Mouse (Mus musculus) megakaryocyte, embryonic 14.5 days (primary cell): ENCODE results near the gene Gm3045. TPM values are rescaled to one million over a fixed set of nuclear protein-coding genes. Genes with fewer than 3 reads are reported as not detected.

ENCODE experiments used
- H3K27me3 ChIP-seq: replicated peaks from 2 replicates; pipeline ENCODE3; 2012; ENCODE audit warnings: inconsistent platforms
- H3K36me3 ChIP-seq: replicated peaks from 2 replicates; pipeline ENCODE3; 2012; ENCODE audit warnings: low read length, inconsistent platforms, mixed read lengths
- H3K4me1 ChIP-seq: 2 replicates; pipeline ENCODE4 v1.6.1; 2012; ENCODE audit warnings: inconsistent platforms
- H3K4me3 ChIP-seq: replicated peaks from 2 replicates; pipeline ENCODE3; 2012; ENCODE audit warnings: moderate library complexity, mild to moderate bottlenecking, inconsistent platforms
- H3K9me3 ChIP-seq: 2 replicates; pipeline ENCODE4 v1.6.1; 2012; ENCODE audit warnings: inconsistent platforms
- FLI1 ChIP-seq: IDR thresholded peaks from 2 replicates; pipeline ENCODE4 v1.6.1; 2012; ENCODE audit warnings: low read length, inconsistent platforms, mixed read lengths
- GATA1 ChIP-seq: IDR thresholded peaks from 3 replicates; pipeline ENCODE4 v1.6.1; 2012; ENCODE audit warnings: mixed read lengths, low read length, inconsistent platforms, borderline replicate concordance
- polyA plus RNA-seq: library from polyadenylated mRNA; stranded (reverse); fragments of >175 nt; gene quantifications from 2 replicates; pipeline ENCODE4 v1.2.3, GENCODE M21; 2012; ENCODE audit warnings: low replicate concordance; ENCODE audit not compliant: insufficient read depth

Gm3045 gene
- polyA plus RNA-seq, 1 experiment, result not detected

- H3K4me3 ChIP-seq, result no peak overlapping the region
- TF ChIP-seq FLI1 (no peak), GATA1 (no peak)
- H3K36me3 ChIP-seq, result no peaks in the 10 kb centered on the region
- peaks cover 3% of the 10 kb centered on the region; the same call in 1 of the 2 replicates for H3K9me3 ChIP-seq
- no peaks in the 10 kb centered on the region for H3K4me1 ChIP-seq
- peaks cover 3% of the 10 kb centered on the region for H3K27me3 ChIP-seq
These were observed 21.8 kb upstream of the Gm3045 start for GRCm38 (mm10) chr13:56404511-56405140.

- H3K27me3 ChIP-seq, result peaks cover 7% of the 10 kb centered on the region
- TF ChIP-seq FLI1, result no peak
- no peak for TF ChIP-seq GATA1
- no peak overlapping the region for H3K4me3 ChIP-seq
- peaks cover 26% of the 10 kb centered on the region for H3K9me3 ChIP-seq
- no peaks in the 10 kb centered on the region for H3K36me3 ChIP-seq
- H3K4me1 ChIP-seq, result no peaks in the 10 kb centered on the region
These were observed 14.0 kb upstream of the Gm3045 start for GRCm38 (mm10) chr13:56412286-56412873.

GRCm38 (mm10) chr13:56418685-56419483, 7.5 kb upstream of the Gm3045 start:
- H3K9me3 ChIP-seq, result peaks cover 9% of the 10 kb centered on the region
- TF ChIP-seq FLI1, result no peak
- no peak for TF ChIP-seq GATA1
- H3K4me1 ChIP-seq, result no peaks in the 10 kb centered on the region
- peaks cover 21% of the 10 kb centered on the region for H3K27me3 ChIP-seq
- H3K36me3 ChIP-seq, result no peaks in the 10 kb centered on the region
- no peak overlapping the region for H3K4me3 ChIP-seq

DNA sequence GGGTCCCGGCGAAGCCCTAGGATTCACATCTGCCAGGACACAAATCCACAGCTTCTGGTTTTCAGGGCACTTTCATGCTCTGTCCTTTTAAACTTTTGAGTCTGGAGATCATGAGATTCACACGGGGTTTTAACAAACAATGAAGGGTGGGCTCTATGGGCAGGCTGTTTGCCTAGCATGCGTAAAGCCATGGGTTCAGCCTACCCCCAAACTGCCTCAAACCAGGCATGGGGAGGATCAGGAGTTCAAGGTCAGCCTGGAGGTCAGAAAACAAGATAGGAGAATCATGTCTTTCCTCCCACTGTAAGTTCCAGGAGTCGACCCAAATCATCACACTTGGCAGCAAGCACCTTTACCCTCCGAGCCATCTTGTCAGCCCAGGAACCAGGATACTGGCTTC, 6.9 kb upstream of the Gm3045 start:
- Histone ChIP-seq H3K4me3 (no peak overlapping the region), H3K27me3 (peaks cover 19% of the 10 kb centered on the region), H3K9me3 (peaks cover 2% of the 10 kb centered on the region), H3K36me3 (no peaks in the 10 kb centered on the region), H3K4me1 (no peaks in the 10 kb centered on the region)
- TF ChIP-seq FLI1, result no peak
- TF ChIP-seq GATA1, result no peak

- TF ChIP-seq FLI1 (no peak), GATA1 (no peak)
- Histone ChIP-seq H3K36me3 (no peaks in the 10 kb centered on the region), H3K27me3 (peaks cover 27% of the 10 kb centered on the region), H3K9me3 (no peaks in the 10 kb centered on the region), H3K4me3 (no peak overlapping the region), H3K4me1 (no peaks in the 10 kb centered on the region)
These were observed 4.2 kb upstream of the Gm3045 start for GRCm38 (mm10) chr13:56422072-56422723.

DNA sequence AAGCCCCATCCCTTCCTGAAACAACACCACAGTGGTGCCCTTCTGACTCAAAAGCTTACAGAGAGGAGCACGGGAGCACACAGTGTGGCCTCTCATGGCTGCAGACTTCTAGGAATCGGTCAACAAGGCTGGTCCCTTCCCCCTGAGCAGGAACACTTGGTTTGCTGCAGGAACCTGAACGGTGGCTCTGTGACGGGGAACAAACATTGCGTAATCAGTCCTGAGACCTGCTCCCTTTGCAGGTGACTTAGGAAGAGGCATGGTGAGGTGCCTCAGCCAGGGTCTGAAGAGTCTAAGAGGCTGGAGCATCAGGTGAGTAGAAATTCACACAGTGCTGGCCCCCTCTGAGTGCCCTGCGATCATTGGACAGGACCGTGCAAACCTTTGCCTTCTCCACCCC, 463 bp upstream of the Gm3045 start:
- TF ChIP-seq GATA1 (no peak), FLI1 (no peak)
- Histone ChIP-seq H3K36me3 (no peaks in the 10 kb centered on the region), H3K4me3 (no peak overlapping the region), H3K4me1 (peaks cover 3% of the 10 kb centered on the region; the same call in 1 of the 2 replicates), H3K9me3 (no peaks in the 10 kb centered on the region), H3K27me3 (peaks cover 46% of the 10 kb centered on the region)

DNA sequence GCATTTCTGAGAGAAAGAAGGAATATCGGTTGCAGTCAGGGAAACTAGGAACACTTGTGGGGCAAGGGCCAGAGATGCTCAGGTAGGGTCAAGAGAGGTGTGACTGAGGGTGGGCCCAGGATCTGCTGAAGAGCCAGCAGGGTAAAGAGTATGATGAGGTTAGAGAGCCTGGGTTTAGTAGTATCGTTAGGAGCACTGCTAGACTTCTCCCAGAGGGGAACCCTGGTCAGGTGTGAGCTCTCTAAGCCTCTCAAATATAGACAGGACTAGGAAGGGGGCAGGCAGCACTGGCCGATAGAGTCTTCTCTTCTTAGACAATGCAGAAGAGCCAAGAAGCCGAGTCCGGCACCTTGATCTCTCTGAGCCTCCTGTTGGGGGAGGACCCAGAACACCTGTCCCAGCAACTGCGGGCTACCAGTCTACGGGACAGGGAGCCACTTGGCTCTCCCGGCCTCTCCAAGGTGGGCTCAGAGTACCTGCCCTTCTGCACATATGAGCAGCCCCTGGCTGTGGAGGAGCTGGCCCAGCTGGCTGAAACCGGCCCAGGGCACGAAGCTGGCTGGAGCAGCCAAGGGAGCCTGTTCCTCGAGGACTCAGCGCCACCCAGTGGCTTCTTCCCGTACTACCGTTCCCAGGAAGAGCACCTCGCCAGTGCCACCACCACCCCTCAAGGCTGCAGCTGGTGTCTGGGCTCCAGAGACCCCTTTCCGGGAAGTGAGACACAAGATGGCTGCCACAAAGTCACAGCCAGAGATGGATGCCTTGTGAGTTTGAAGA, 2.5 kb downstream of the Gm3045 start:
- H3K27me3 ChIP-seq, result peaks cover 49% of the 10 kb centered on the region
- no peaks in the 10 kb centered on the region for H3K36me3 ChIP-seq
- peaks cover 3% of the 10 kb centered on the region; the same call in 1 of the 2 replicates for H3K4me1 ChIP-seq
- H3K4me3 ChIP-seq, result no peak overlapping the region
- H3K9me3 ChIP-seq, result no peaks in the 10 kb centered on the region
- TF ChIP-seq FLI1, result no peak
- no peak for TF ChIP-seq GATA1

GRCm38 (mm10) chr13:56432496-56432895, 6.1 kb downstream of the Gm3045 start:
- no peak for TF ChIP-seq GATA1
- TF ChIP-seq FLI1, result no peak
- H3K36me3 ChIP-seq, result no peaks in the 10 kb centered on the region
- peaks cover 66% of the 10 kb centered on the region for H3K27me3 ChIP-seq
- H3K4me3 ChIP-seq, result no peak overlapping the region
- peaks cover 3% of the 10 kb centered on the region; the same call in 1 of the 2 replicates for H3K4me1 ChIP-seq
- no peaks in the 10 kb centered on the region for H3K9me3 ChIP-seq

DNA sequence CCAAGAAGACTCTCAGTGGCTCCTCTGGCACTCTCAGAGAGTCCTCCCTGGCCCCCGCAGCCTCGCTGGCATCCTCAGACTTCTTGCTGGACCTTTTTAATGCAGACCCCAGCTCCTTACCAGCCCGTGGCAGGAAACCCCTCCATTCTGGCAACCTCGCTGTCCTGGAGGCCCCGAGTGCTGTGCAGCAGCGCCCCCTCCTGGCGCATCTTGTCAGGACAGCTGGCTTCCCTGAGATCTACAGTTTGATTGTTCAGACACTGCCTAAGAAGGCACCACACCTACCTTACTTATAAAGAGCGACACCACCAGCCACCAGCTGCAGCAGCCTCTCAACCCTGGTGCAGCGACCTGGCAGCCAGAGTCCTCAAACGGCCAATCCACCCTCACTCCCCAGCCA, 7.1 kb downstream of the Gm3045 start:
- no peak overlapping the region for H3K4me3 ChIP-seq
- TF ChIP-seq GATA1, result no peak
- no peak for TF ChIP-seq FLI1
- H3K4me1 ChIP-seq, result peaks cover 6% of the 10 kb centered on the region; the same call in 1 of the 2 replicates
- H3K9me3 ChIP-seq, result no peaks in the 10 kb centered on the region
- peaks cover 68% of the 10 kb centered on the region for H3K27me3 ChIP-seq
- H3K36me3 ChIP-seq, result no peaks in the 10 kb centered on the region
